Mouse (Mus musculus) hindlimb bud, embryonic 11.5 days (tissue): Measurements from ENCODE around the gene Myh6.

Source experiments
- DNase-seq: peaks from one replicate; pipeline ENCODE4 v3.0.0-alpha.2; 2012; ENCODE audit warnings: low read depth, low spot score; ENCODE audit errors: extremely low spot score

Myh6 gene

DNA sequence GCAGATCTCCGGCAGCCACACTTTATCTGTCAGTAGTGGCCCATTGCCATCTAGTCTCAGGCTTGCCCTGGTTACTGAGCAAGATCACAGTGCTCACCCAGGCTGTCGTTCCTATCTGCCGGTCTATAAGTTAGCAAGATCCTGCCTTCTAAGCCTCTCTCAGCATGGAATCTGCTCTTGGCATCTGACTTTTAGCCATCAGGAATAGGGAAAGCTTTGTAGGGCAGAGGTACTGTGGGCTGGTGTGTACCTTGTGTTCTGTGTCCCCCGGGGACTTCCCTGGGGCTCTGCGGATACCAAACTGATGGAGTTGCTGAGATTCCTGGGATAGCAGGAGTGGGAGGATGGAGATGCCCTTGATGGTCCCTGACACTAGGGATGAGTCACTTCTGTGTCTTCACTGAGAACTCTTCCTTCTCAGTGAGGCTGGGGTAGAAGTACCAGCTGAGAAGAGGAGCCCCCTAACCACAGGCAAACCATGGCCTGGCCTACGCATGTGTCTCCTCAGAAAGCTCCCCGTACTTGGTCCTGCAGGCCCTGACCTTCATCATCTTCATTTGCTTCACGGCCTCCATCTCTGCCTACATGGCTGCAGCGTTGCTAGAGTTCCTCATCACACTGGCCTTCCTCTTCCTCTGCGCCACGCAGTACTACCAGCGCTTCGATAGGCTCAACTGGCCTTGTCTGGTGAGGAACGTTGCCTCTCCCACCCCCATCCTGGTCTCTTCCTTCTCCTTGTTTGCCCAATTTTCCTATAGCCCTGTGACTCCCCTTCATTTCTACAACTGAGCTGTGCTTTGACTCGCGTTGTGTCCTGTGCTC lies 29.2 kb downstream of the Myh6 start:
- DNase-seq, result no peak

DNA sequence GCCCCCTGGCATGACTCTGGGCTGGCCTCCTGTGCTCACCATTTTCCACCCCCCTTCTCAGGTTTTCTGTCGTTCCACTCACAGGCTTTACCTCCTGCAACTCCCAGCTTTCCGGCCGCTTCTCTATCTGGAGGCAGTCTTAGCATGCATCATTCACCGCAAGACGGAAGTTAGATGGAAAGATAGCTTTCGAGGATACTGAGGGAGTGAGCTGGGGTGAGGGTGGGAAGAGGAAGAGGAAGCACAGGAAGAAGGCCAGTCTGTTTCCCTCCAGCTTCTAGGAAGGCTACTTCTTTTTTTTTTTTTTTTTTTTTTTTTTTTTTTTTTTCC lies 29.9 kb downstream of the Myh6 start:
- no peak for DNase-seq

DNA sequence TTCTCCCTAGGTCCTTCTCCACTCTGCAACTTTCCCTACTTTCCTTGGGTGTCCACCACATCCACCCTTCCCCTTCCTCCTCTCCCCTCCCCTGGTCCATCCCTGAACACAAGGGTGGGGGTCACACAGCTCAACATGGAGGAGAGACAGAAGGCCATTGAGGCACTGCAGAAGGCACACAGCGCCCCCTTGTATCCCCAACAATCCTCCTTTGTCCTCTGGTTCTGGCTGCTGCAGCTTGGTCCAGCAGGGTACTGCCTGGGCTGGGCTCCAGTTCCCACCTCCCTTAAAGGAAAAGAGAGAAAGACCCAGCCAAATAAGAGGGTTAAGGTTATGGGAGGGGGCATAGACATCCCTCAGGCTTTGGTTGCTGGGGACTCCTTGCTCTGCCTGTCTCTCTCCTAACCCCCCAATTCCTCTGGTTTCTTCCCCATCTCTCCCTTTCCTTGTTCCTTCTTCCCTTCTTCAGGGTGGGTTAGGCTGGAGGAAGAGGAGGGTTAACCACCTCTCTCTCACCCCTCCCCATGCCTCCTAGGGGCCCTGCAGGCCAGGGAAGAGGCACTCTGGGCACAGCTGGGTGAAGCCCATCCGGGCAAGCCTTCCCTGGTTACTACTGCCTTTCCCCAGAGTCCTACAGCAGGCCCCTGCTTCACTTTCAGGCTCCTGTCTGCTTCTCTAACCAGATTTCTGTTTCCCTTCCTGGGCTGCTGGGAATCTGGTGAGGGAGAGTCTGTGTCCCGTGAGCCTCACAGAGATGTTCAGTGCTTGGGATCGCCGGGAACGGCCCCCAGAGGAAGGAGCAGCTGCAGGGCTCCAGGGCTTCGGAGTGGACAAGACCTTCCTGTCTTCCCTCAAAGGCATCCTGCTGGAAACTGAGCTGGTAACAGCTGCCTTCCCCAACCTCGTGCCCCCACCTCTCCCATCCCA lies 30.6 kb downstream of the Myh6 start, which contains the start of gene Cmtm5:
TSS of gene Cmtm5 (plus strand) at position 358 of the 927 bp plus-strand sequence.
- no peak for DNase-seq

DNA sequence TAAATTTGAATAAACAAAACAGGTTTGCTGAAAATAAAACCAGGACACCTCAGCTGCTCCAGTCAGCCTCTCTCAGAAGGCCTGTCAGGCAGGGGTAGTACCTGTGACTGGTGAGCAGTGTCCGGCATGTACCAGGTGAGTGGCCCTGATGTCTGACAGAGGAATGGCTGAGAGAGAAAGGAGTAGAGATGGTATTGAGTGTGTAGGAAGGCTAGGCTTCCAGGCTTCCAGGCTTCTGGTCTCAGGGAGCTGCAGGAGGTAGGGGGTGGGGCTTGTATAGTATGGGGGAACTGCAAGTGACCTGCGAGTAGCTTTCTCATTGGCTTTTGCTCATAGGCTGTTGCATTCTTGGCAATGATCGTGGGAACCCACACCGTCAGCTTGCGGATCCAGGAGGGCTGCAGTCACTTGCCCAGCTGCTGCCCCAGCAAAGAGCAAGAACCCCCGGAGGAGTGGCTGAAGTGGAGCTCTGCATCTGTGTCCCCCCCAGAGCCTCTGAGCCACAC lies 34.0 kb downstream of the Myh6 start, which contains the start of gene Il25:
TSS of gene Il25 (plus strand) at position 51 of the 506 bp plus-strand sequence.
- no peak for DNase-seq

DNA sequence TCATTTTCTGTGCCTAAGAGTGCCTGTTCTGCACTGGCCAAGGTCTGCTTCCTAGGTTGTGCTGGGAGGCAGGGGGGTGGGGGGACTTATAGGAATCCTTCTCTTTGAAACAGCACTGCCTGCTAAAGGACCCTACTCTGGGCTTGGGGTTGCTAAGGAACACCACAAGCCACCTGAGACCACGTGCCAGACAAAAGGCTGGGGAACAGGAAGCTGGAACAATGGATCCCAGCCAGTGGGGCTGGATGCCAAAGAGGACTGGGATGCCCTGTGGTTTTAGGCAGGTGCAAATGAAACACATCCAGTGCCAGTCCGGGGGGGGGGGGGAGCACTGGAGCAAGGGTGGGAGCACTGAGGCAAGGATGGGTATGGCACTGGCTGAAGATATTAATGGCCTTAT lies 36.3 kb downstream of the Myh6 start:
- DNase-seq, result no peak

DNA sequence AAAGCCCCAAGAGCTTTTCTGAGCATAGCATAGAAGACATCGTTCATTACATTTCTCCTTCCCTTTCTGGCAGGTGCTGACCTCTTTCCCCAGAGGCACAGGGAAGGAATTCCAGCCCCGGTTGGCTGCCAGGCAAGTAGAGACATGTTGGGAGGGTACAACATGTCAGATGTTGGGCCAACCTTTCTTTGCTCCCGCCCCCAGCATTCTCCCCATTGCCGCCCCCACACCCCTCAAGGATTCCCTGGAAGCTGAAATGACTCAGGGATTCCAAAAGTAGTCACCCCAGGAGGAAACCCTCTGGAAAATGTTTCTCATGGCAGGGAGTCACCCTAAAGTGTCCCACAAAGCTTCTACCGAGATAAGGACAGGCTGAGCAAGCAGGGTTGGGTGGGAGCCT lies 36.9 kb downstream of the Myh6 start:
- no peak for DNase-seq

DNA sequence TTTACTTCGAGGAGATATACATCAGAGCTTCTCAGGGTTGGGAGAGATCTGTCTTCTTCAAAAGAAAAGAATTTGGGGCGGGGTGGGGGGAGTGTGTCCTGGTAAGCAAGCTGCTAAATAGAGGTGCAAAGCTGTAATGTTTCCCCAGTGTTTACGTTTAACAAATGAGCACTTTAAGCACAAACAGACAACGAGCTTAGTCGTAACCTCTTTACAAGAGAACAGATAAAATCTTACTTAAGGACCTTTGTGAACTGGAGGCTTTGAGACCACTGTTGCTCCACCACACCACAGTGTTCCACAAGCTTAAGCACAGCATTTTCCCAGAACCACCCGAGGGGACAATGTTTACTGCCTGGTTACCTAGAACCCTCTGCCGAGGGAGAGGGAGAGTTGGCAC lies 39.4 kb downstream of the Myh6 start:
- no peak for DNase-seq

DNA sequence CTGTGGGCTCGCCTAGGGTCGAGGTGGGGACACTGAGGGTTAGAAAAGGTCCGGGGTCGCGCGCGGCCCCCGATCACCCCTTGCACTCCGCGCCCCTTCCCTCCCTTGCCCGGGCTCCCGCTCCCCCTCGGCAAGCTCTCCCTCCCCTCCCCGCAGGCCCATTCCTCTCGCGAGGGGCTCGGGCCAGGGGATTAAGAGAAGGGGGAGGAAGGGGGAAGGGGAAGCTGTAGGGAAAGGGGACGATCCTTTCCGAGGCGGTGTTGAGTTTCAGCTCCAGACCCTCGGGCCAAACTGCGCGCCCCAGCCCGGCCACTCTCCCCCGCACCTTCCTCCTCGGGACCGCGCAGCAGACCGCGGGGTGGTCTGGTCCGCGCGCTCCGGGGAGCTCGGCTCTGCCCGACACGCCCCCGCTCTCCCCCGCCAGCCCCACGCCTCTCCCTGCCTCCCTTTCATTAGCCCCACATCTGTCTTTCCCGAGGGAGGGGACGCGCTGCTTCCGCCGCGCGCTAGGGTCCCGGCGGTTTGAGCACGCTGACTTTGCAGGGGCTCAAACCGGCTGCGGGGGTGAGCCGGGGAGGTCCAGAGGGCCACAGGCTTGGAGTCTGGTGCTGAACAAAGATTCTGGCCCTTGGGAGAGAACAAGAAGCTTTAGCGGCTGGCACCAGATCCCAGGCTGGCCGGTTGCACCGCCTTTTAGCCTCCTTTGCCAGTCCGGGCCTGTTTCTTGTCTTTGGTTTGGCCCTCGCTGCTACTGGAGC lies 40.1 kb downstream of the Myh6 start:
- DNase-seq, result no peak

DNA sequence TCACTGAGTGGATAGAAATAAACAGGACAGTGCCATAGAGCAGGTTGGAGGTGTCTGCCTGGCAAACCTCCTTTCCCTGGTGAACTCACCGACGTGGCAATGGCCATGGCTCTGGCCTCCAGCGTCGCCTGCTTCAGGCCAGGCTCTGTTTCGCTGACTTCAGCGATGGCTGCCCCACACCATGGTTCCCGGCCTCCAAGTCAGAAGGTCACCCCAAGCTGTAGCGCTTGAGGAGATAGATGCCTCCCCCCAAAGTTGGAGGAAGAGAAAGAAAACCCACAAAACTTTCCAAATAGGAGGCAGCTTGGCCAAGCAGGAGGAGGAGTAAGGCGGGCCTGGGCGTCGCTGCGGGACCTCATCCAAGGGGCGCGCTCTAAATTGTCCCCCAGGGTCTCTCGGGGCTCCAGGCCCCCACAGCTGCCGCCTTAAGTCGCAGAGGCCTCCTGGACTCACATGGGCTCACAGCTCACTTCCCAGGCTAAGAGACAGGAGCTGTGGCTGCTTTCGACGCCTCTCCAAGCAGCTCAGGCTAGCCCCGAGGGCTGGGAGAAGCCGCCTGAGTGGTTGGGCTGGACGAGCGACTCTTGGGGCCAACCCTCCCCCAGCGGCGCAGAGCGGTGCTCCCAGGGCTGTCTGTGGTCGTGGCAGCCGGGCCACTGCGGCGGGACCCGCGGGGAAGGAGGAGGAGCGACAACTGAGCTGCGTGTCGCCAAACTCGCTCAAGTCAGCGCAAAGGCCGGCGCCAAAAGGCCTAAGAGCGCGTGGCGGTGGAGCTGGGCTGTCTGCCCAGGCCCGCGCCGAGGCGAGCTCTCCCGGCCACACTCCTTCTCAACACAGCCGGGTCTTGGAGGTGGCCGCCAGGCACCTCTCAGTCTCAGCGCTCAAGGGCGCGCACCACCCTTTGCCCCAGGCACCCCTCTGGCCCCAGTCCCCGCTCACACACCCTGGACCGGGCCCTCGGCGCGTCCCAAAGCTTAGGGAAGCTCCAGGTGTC lies 41.1 kb downstream of the Myh6 start, which contains the start of gene Efs:
TSS of gene Efs (minus strand) at position 778 of the 994 bp plus-strand sequence.
- no peak for DNase-seq

DNA sequence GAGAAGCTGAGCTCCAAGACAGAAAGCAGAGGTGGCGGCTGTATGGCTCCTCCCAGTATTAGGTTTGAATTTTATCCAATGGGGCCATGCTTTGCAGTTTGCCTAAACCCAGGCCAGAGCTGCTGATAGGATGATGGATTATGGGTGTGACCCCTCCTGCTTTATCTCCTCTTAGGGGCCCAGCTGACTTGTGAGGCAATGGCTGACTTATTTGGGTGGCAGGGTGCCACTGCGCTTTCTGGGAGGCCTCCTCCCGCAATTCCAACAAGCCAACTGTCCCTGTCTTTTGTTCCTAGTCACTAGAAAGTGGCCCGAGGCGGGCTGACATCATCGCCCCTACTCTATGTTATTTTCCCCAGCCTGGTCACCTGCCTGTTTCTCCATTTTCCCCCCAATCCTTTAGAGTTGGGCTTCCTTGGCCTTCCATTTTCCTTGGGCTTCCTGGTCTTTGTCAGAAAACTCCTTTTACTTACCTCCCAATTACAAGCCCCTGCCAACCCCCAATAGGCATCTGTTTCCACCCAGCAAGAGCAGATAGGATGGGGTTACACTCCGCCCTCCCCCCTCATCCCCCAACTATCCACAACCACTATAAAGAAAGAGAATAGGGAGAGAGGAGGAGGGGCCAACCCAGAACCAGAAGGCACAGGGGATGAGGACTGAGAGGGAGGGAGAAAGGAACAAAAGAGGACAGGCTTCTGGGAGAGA lies 41.9 kb downstream of the Myh6 start:
- DNase-seq, result no peak

DNA sequence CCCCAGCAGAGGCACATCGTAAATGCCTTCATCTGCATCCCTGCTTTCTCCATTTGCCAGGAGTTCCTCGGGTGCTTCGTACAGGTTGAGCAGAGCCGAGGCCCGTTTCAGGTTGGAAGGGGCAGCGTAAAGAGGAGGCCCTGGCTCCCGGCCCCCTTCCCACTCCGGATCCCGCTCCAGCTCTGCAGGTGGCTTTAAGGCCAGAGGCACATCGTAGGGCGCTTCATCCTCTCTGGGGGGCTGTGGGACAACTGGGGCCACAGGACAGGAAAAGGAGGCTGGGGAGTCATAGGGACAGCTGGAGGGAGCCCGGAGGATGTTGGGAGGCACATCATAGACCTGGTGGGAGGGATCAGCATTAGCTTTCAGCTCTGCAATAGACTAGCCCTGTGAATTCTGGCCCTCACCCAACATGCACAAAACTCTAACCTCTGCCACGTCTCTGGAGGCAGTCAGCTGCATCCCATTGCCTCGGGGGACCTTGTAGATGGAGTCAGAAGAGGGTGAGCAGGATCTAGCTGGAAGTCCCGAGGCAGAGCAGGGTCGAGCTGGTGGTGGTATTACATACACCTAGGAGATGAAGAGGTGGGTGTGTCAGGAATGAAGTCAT lies 46.5 kb downstream of the Myh6 start:
- DNase-seq, result no peak

DNA sequence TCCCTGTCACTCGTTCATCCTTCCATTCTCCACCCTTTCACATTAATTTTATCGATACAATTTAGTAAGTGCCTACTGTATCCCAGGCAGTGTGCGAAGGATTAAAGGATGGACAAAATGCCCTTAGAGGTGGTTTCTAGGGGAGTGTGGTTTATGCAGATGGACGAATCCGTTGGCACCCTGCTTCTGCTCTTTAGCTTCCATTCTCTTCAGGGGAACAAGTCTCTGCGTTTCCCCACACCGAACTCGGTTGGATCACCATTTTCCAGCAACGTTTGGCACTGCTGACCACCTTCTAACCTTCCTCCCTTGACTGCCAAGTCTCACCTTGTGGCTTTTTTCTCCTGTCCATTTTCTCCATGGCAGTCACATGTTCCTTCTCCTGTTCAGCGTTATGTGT lies 53.4 kb downstream of the Myh6 start:
- no peak for DNase-seq

DNA sequence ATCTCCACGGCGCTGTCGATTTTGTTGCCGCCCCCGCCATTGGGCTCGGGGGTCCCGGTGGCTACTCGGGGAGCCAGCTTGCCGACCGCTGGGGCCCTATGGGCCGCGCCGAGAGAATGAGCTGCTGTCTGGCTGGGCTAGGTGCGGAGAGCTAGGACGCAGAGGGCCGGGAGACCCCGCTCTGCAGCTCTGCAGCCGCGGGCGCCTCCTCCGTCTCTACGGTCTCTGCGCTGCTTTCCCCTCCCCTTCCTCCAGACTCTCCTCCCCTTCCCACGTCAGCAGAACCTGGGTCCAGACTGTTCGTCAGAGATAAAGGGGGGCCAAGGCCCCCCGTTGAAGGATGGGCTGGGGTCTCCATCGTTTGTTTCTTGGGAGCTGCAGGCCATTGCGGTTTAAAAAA lies 53.8 kb downstream of the Myh6 start, which contains the start of gene Slc22a17:
TSS of gene Slc22a17 (minus strand) at position 247 of the 400 bp plus-strand sequence.
- no peak for DNase-seq

DNA sequence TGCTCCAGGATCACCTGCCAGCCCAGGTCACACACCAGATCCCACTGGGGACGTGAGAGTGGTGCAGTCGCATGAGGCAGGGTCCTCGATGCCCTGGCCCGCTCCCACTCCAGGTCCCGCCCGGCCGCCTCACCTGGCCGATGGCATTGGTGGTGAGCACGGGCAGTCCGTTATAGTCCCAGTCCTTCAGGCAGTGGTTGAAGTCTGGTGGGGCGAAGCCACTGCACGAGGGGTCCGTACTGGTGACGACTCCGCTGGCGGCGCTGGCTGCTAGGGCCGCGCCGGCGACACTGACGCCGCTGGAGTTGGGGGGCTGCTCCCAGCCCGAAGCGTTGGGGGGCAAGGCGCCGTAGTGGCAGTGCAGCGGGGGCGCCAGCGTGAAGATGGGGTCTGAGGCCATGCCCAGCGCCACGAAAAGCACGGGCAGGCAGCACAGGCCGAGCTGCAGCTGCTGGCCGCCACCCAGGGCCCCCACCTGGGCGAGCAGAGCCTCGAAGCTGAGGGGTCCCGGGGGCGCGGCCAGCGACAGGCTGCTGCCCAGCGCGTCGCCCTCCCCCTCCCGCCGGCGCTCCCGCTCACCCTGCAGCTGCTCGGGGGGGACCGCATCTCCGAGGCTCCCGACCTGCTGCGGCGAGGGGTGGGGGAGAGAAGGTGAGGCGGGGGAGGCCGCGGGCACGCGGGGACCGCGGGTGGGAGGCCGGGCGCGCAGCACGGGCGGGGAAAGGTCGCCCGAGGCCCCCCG lies 54.4 kb downstream of the Myh6 start:
- no peak for DNase-seq

DNA sequence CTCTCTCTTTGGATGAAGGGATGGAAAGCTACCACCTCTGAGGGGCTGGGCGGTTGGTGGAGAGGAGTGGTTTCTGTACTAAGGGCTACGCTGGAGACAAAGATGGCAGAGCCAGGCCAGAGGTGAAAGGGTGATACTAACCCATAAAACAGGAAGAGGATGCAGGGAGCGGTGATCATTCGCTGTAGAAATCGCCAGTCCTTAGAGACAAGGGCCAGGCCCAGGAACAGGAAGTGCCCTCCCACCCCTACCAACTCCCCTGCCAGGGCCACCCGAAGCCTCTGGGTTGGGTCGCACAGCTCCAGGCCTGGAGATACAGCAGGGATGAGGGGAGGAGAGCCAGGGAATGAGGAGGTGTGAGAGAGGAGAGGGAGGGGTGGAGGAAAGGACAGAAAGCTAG lies 58.0 kb downstream of the Myh6 start:
- no peak for DNase-seq

DNA sequence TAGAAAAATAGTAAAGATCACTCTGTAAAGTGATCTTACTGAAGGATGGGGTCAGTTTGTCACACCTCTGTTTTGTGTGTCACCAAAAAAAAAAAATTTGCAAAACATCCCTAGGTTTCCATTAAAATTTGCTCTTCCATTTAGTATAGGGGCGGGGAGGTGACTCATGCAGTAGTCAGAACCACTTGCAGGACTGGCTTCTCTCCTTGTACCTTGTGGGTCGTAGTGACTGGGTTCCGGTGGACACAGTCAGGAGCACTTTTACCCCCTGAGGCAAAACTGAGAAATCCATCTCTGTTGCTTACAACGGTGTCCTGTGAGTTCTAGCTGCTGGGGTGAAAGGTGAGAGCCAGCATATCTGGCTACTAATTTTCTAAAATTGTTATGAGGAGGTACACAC lies 63.1 kb downstream of the Myh6 start:
- DNase-seq, result no peak

DNA sequence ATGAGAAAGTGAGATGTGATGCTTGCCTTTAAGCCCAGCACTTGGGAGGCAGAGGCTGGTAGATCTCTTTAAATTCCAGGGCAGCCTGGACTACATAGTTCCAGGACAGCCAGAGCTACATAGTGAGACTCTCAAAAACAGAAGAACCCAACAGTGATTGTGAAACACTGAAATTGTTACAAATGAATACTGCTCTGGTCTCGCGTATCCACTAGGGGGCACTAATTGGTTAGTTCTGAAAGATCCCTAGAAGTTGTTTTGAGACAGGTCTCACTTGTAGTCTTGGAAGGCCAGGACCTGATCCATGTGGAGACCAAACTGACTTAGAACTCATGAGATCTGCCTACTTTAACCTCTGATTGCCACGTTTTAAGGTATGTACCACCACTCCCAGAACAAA lies 66.3 kb downstream of the Myh6 start:
- no peak for DNase-seq

DNA sequence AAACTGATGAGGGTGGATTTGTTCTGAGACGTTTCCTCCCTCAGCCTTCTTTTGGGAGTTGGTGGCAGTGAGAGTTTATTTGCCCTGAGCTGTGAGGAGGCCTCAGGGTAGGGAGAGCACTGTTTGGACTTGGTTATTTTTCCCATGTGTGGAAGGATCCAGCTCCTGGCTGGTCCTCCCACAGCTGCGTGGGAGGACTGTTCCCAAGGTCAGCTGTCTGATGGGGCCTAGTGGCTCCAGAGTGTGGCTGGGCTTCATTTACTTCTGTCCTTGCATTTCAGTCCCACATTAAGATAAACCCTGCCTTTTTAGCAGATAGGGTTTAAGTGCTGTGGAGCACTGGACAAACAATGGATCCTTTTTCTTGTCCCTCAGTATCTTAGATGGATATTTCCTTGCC lies 69.3 kb downstream of the Myh6 start:
- no peak for DNase-seq
